Mouse (Mus musculus) hindbrain, embryonic 10.5 days (tissue): Measurements from ENCODE around the gene Ngf. TPM values are rescaled to one million over a fixed set of nuclear protein-coding genes. Genes with fewer than 3 reads are reported as not detected.

Experiments
- DNase-seq: peaks from one replicate; pipeline ENCODE4 v3.0.0-alpha.2; 2017; ENCODE audit warnings: low spot score
- H3K27ac ChIP-seq: fragments of 300-500 bp; sonication (generic); 2 replicates; pipeline ENCODE4 v1.5.1; 2016; ENCODE audit warnings: mild to moderate bottlenecking, moderate library complexity
- H3K27me3 ChIP-seq: fragments of 300-500 bp; sonication (generic); 2 replicates; pipeline ENCODE4 v1.6.1; 2016; ENCODE audit warnings: mild to moderate bottlenecking; ENCODE audit not compliant: poor library complexity, insufficient read depth, severe bottlenecking
- H3K36me3 ChIP-seq: fragments of 300-500 bp; sonication (generic); 2 replicates; pipeline ENCODE4 v1.6.1; 2016; ENCODE audit warnings: mild to moderate bottlenecking, moderate library complexity
- H3K4me1 ChIP-seq: fragments of 300-500 bp; sonication (generic); replicated peaks from 2 replicates; pipeline ENCODE4 v1.6.1; 2016; ENCODE audit warnings: mild to moderate bottlenecking
- H3K4me3 ChIP-seq: fragments of 300-500 bp; sonication (generic); 2 replicates; pipeline ENCODE4 v1.5.1; 2016; ENCODE audit warnings: mild to moderate bottlenecking, moderate library complexity
- H3K9me3 ChIP-seq: fragments of 300-500 bp; sonication (generic); 2 replicates; pipeline ENCODE4 v1.6.1; 2016; ENCODE audit warnings: mild to moderate bottlenecking, moderate library complexity
- WGBS: fragments of 180-500 bp; shearing (Covaris S2); methylation state at CpG from one replicate; pipeline ENCODE4 v1.1.7; 2016; 5-methylcytosine and 5-hydroxymethylcytosine counted together
- polyA plus RNA-seq: library from polyadenylated mRNA; unstranded; fragments of >200 nt; fragmentation: Nextera tagmentation; extraction: Ambion mirVana; gene quantifications from 2 replicates; pipeline ENCODE4 v1.2.1, GENCODE M21; 2016

The Ngf gene
- polyA plus RNA-seq, result 0.67 and 0.72 TPM in 2 replicates

- Histone ChIP-seq H3K27ac (no peak within 1 kb of the TSS), H3K9me3 (no peaks in the 10 kb centered on the region), H3K36me3 (no peaks in the 10 kb centered on the region), H3K27me3 (peaks cover 61% of the 10 kb centered on the region), H3K4me3 (peak within 1 kb of the TSS; percentile 54), H3K4me1 (peaks cover 18% of the 10 kb centered on the region)
- under 1% methylated on average over 43 of the region's 43 CpGs for WGBS
- DNase-seq, result peak; percentile 41
Measured at GRCm38 (mm10) chr3:102469713-102470448, at the start of gene Ngf. Ngf (plus strand) TSS chr3:102469919.

GRCm38 (mm10) chr3:102445567-102445966 is 24.2 kb upstream of the Ngf start:
- DNase-seq, result no peak
- Histone ChIP-seq H3K9me3 (no peaks in the 10 kb centered on the region), H3K4me3 (no peak overlapping the region), H3K4me1 (no peaks in the 10 kb centered on the region), H3K36me3 (no peaks in the 10 kb centered on the region), H3K27me3 (no peaks in the 10 kb centered on the region), H3K27ac (no peak overlapping the region)
- WGBS, result 91% methylated on average over 3 of the region's 3 CpGs

DNA sequence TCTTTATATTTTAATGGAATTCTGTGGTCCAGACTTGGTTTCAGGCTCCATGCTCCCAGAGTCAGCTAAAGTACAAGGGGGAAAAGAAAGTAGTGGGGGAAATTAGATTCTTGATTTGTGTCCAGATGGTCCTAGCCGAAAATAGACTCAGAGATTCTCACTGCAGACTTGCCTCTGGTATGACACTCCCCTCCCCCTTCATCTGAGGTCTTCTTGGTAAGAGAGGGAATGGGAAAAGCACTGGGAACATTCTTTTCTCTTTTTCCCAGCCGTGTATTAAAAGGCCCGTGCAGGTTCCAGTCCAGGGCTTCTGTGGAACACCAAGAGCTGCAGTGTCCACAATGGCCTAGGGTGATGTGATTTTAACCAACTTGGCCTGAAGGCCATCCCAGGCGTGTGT is 23.0 kb upstream of the Ngf start:
- DNase-seq, result no peak
- no peaks in the 10 kb centered on the region for H3K9me3 ChIP-seq
- 81% methylated on average over 4 of the region's 4 CpGs for WGBS

GRCm38 (mm10) chr3:102454566-102454965 is 15.2 kb upstream of the Ngf start:
- H3K4me1 ChIP-seq, result no peaks in the 10 kb centered on the region
- H3K27me3 ChIP-seq, result no peaks in the 10 kb centered on the region
- WGBS, result 74% methylated on average over 6 of the region's 6 CpGs
- no peak overlapping the region for H3K27ac ChIP-seq
- no peak overlapping the region for H3K4me3 ChIP-seq
- no peaks in the 10 kb centered on the region for H3K9me3 ChIP-seq
- no peak for DNase-seq
- no peaks in the 10 kb centered on the region for H3K36me3 ChIP-seq

More for the DNA sequence above, 23.0 kb upstream of the Ngf start:
- H3K4me1 ChIP-seq, result no peaks in the 10 kb centered on the region
- no peak overlapping the region for H3K4me3 ChIP-seq
- no peak overlapping the region for H3K27ac ChIP-seq
- no peaks in the 10 kb centered on the region for H3K36me3 ChIP-seq
- no peaks in the 10 kb centered on the region for H3K27me3 ChIP-seq

GRCm38 (mm10) chr3:102460528-102460927 is 9.2 kb upstream of the Ngf start:
- Histone ChIP-seq H3K4me3 (no peak overlapping the region), H3K27ac (no peak overlapping the region), H3K27me3 (no peaks in the 10 kb centered on the region), H3K9me3 (no peaks in the 10 kb centered on the region), H3K4me1 (no peaks in the 10 kb centered on the region), H3K36me3 (no peaks in the 10 kb centered on the region)
- WGBS, result 86% methylated on average over 5 of the region's 5 CpGs
- DNase-seq, result no peak

GRCm38 (mm10) chr3:102460986-102461385 is 8.7 kb upstream of the Ngf start:
- Histone ChIP-seq H3K36me3 (no peaks in the 10 kb centered on the region), H3K4me1 (no peaks in the 10 kb centered on the region), H3K9me3 (no peaks in the 10 kb centered on the region), H3K27ac (no peak overlapping the region), H3K4me3 (no peak overlapping the region), H3K27me3 (no peaks in the 10 kb centered on the region)
- WGBS, result 83% methylated on average over 6 of the region's 6 CpGs
- DNase-seq, result no peak

DNA sequence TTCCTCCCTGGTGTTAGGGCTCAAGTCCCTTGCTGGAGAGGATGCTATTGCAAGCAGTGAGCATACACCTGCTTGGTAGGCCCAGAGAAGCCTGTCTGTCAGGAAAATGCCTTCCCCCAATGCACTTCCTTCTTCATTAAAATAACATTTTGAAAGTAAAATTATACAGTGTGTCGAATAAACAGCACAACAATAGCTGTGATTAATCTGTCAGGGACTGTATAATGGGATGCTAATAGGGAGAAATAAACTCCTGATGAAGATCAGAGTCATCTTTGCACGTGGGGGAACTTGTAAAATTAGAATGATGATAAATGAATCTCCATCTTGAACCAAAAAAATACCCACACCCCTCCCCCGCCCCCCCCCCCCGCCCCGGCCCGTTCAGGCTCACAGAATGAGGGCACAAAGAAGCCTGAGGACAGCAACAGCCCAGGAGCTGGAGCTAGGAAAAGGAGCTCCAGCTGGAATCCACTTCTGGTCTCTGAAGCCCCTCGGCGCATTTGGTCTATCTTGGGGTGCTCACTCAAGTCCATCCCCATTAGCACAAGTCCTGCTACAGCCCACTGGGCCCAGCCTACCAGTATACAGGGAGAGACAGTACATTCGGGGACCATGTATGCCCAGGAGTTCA is 6.9 kb upstream of the Ngf start:
- H3K36me3 ChIP-seq, result no peaks in the 10 kb centered on the region
- H3K4me1 ChIP-seq, result no peaks in the 10 kb centered on the region
- H3K27me3 ChIP-seq, result peaks cover 9% of the 10 kb centered on the region; the same call in 1 of the 2 replicates
- H3K4me3 ChIP-seq, result no peak overlapping the region
- H3K9me3 ChIP-seq, result no peaks in the 10 kb centered on the region
- 69% methylated on average over 9 of the region's 9 CpGs for WGBS
- no peak for DNase-seq
- no peak overlapping the region for H3K27ac ChIP-seq

GRCm38 (mm10) chr3:102463339-102463738 is 6.4 kb upstream of the Ngf start:
- Histone ChIP-seq H3K27ac (no peak overlapping the region), H3K4me1 (no peaks in the 10 kb centered on the region)

DNA sequence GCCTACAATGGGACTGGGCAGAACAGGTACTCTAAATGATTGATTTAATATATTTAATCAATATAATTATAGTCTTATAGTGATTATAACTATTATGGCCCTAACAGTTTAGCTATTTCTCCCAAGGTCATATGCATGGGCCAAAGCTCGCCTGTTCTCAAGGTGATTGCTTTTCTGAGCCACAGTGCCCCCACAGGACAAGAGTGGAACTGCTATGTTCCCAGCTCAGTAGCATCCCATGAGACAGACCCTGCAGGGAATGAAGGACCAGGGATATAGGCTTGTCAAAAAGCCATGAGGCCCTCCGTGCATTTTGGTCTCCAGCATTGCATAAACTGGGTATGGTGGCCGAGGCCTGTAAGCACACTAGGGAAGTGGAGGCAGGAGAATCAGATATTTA is 3.1 kb upstream of the Ngf start:
- Histone ChIP-seq H3K36me3 (no peaks in the 10 kb centered on the region), H3K4me1 (peaks cover 14% of the 10 kb centered on the region), H3K27me3 (peaks cover 46% of the 10 kb centered on the region), H3K9me3 (no peaks in the 10 kb centered on the region), H3K4me3 (no peak overlapping the region), H3K27ac (no peak overlapping the region)
- peak; percentile 66 for DNase-seq
- WGBS, result 22% methylated on average over 3 of the region's 3 CpGs

More at GRCm38 (mm10) chr3:102463339-102463738, 6.4 kb upstream of the Ngf start:
- peaks cover 14% of the 10 kb centered on the region for H3K27me3 ChIP-seq
- H3K9me3 ChIP-seq, result no peaks in the 10 kb centered on the region
- H3K36me3 ChIP-seq, result no peaks in the 10 kb centered on the region
- H3K4me3 ChIP-seq, result no peak overlapping the region
- WGBS, result 91% methylated on average over 2 of the region's 2 CpGs
- no peak for DNase-seq

DNA sequence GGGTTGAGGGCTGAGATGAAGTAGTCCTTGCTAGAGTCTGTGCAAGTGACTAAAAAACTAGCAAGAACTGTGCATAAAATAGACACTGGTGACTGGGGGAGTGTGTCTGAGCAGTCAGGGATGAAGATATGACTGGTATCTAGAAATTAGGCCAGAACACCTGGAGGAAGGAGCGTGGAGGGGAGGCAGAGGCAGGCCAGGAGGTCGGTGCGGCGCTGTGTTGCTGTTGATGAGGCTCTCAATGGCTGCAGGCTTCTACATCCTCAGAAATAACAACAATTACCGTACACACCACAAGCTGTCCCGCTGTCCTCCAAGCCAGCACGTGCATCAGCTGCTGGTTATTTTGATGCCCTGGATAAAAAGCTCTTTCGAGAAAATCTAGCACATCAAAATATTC is 2.6 kb upstream of the Ngf start:
- H3K27me3 ChIP-seq, result peaks cover 52% of the 10 kb centered on the region
- WGBS, result 79% methylated on average over 8 of the region's 8 CpGs
- H3K9me3 ChIP-seq, result no peaks in the 10 kb centered on the region
- peaks cover 14% of the 10 kb centered on the region for H3K4me1 ChIP-seq
- DNase-seq, result no peak
- H3K27ac ChIP-seq, result no peak overlapping the region
- H3K36me3 ChIP-seq, result no peaks in the 10 kb centered on the region
- H3K4me3 ChIP-seq, result no peak overlapping the region

DNA sequence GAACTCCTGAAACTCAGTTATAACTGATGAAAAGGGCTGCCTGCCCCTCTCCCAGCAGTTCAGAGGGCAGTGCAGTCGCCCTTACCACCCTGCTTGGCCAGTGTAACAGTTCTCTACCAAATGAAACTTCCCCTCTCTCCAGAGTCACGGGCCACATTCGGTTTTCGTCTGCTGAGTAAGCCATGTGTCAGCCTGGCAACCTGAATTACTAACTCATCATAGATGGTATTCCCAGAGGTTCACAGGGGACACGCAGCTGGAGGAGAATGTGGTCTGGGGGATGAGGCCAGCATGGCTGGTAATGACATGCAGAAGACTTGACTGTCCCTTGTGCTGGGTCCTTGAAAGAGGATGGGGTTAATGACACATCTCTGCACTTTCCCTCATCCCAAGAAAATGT is 1.5 kb downstream of the Ngf start:
- 68% methylated on average over 5 of the region's 5 CpGs for WGBS
- no peaks in the 10 kb centered on the region for H3K36me3 ChIP-seq

DNA sequence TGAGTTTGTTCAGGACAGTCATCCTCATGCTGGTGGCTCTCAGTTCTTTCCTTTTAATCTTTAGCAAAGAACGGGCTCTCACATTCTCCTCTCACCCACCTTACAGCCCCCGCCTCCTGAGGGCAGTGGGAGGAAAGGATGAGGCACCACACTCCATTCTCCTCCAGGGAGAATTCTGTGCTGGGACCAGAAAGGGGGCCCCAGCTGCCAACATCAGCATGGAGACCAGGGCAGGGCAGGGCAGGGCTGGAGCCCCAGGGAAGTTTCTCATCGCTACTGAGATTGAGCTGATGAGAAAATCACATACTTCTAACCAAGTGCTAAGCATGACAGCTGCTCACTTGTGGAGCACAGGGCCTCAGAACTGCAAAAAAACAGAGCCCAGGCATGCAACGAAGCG is 2.1 kb downstream of the Ngf start:
- no peak for DNase-seq
- Histone ChIP-seq H3K4me3 (no peak overlapping the region), H3K4me1 (peaks cover 18% of the 10 kb centered on the region), H3K27ac (no peak overlapping the region), H3K27me3 (peaks cover 61% of the 10 kb centered on the region), H3K36me3 (no peaks in the 10 kb centered on the region), H3K9me3 (0 out of 2 replicates have a peak, but pooled peaks cover 4% of the 10 kb centered on the region)
- WGBS, result 71% methylated on average over 5 of the region's 5 CpGs

More for the DNA sequence above, 1.5 kb downstream of the Ngf start:
- Histone ChIP-seq H3K4me3 (no peak overlapping the region), H3K9me3 (no peaks in the 10 kb centered on the region), H3K4me1 (peaks cover 18% of the 10 kb centered on the region), H3K27me3 (peaks cover 61% of the 10 kb centered on the region), H3K27ac (no peak overlapping the region)
- no peak for DNase-seq
